Mouse (Mus musculus) thymus, postnatal 0 days (tissue): Measurements from ENCODE around the gene Cldn6. TPM values are rescaled to one million over a fixed set of nuclear protein-coding genes. Genes with fewer than 3 reads are reported as not detected.

ENCODE experiments used
- DNase-seq: peaks from one replicate; pipeline ENCODE4 v3.0.0-alpha.2; 2015; ENCODE audit warnings: low spot score
- polyA plus RNA-seq: library from polyadenylated mRNA; unstranded; fragments of >200 nt; fragmentation: Nextera tagmentation; extraction: Ambion mirVana; gene quantifications from 2 replicates; pipeline ENCODE4 v1.2.1, GENCODE M21; 2015

The Cldn6 gene
- polyA plus RNA-seq, 1 experiment from 2014 or later = 0.39 TPM

DNA sequence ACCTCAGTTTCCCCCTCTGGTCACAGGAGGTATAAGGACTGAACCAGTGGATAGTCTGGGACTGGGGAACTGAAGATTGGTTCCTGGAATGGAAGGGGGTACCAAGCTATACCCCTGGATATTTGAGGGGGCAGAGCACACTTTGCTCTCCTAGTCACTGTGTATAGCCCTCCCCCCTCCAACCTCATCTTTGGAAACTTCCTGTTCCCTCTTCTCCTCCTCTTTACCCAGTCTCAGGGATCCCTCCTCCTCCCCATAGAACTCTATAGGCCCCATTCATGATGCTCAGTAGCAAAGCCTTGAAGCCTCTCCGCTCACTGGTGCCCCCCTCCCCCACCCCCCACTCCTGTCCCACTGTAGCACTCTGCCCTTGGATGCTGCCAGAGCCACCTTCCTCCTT is 40.4 kb downstream of the Cldn6 start:
- no peak for DNase-seq

DNA sequence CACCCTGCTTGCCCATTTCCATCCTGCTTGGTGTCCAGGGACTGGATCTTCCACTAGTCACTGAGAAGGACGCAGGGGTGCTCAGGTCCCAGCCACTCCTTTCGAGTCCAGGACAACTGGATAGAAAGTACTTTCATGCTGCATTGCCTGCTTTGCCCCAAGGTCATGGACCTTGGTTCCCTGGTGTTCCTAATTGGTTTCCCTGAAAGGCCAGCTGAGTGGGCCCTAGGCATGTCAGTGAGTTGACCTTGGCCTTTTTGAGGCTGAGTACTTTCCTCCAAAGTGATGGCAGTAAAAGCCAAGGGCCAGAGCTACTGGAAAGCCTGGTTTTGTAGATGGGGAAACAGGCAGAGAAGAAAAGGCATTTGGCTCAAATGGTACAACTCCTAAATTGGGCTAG is 42.8 kb downstream of the Cldn6 start:
- no peak for DNase-seq

DNA sequence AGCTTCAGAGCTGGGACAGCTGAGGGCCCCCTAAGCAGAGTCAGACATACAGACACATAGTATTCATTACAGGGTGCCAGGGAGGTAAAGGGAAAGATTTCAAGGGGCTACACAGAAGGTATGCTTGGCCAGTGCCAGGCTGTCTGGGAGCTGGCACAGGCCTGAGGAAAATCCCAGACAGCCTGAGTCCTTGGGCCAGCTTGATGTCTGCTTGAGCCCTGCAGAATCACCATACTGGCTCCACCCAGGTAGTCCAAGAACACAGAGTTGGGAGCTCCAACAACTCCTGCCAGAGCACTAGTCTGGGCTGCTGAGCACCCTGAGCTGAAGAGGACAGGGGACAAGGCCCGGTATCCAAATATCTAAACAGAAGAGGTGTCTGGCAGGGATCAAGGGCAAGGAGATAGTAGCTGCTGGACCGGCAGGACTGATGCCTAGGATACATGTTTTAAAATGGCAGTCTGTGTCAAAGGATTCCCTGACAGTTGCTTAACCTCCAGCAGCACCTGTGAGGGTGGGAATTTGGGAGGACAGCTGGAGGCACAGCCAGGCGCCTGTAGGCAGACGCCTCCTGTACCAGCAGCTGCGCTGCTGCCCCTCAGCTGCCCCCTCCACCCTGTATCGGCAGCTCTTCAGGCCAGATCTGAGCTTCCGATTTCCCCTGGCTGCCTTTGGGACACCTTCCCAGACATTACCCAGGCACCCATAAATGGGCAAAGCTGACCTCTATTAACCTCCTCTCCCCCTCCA is 43.5 kb downstream of the Cldn6 start, which contains the start of gene 1520401A03Rik:
Gene 1520401A03Rik (minus strand): TSS at position 408 of the 750 bp plus-strand sequence.
- no peak for DNase-seq

DNA sequence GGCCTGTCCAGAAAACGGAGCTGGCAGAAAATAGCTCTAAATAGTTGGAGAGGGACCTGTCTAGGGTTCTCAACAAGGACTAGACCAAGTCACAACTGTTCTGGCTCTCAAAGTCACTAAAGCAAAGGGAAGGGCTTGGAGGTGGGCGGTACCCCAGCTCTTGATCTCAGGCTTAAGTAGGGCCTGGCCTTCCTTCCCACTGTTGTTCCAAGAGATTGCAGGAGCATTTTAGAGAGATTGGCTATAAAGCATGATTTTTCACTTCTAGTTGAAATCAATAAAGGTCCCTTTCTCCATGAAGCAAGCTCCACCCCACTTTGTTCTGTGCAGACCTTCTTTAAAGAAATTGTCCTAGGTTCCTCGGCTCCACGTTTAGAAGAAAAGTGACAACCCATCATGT is 46.4 kb downstream of the Cldn6 start:
- DNase-seq = no peak

DNA sequence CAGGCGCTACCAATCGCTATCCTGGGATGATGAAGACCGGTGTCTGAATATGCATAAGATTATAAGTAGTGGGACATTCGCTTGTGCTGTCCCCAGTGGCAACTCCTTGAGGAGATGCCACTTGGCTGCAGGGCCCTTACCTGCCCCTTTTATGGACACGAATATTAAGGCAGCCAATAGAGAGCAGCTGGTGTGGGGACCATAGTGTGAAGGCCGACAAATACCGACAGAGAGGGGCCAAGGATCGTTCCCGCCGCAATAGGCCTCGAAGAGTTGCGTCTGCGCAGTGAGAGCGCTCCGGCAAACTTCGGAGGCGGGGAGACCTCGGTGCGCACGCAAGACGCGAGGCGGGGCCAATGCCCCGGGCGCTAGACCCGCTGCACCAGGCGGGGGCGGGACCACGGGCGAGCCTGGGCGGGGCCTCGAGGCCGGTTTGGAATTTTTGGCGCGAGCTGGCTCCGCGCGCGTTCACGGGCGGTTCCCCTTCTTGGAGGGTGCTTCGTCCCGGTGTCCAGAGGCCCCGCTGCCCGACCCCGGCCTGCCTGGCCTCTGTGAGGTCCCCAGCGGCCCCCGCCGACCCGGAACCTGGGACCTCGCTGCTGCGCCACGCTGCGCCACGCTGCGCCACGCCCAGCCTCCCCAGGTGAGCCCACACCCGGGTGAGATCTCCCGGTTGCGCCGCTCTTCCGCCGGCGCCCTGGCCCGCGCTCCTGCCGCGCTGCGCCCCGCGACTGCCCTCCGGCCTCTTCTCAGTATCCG is 47.1 kb downstream of the Cldn6 start, which contains the start of gene Pkmyt1:
Gene Pkmyt1 (plus strand): TSS at position 338 of the 759 bp plus-strand sequence.
- DNase-seq = peak; percentile 96

DNA sequence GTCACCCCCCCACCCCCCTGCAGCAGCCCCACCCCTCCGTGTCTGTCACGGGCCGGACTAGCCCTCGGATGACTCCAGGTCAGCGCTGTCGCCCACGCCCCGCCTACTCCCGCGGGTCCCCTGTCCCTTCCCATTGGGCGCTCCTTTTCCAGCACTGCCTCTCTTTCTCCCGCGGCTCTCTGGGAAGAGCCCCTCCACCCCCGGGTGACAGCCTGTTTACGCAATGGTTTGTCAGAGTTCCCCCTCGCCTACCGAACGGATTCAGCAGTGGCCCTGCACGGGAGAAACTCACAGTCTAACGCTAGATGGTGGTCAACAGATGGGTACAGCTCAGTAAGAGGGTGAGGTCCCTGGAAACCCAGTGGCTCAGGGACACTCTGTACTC is 47.7 kb downstream of the Cldn6 start:
- no peak for DNase-seq

DNA sequence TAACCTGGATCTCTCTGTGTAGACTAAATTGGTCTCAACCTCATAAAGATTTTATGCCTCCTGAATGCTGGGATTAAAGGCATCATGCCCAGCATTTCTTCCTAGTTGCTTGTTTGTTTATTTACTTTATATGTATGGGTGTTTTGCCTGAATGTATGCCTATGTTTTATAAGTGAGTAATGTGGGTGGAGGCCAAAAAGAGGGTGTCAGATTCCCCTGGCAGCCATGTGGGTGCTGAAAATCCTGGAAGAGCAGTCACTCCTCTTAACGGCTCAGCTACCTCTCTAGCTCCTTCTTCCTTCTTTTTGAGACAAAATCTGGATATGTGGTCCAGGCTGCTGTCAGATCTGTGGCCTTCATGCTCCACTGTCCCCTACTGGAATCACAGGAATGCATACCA is 51.4 kb downstream of the Cldn6 start:
- no peak for DNase-seq

Other genes starting within 250 kb of the Cldn6 start
- not detected in 2 replicates for gene Vmn2r117, start 199.6 kb upstream of the Cldn6 start, polyA plus RNA-seq
- 14.6 and 14.9 TPM in 2 replicates for gene Zfp213, start 115.0 kb upstream of the Cldn6 start, polyA plus RNA-seq
- gene Zfp13, start 79.8 kb upstream of the Cldn6 start, polyA plus RNA-seq = 1.5 and 1.7 TPM in 2 replicates
- gene Zscan10, start 78.4 kb upstream of the Cldn6 start, polyA plus RNA-seq = 0.05 and 0.08 TPM in 2 replicates
- 0.59 and 1.1 TPM in 2 replicates for gene Mmp25, start 34.0 kb upstream of the Cldn6 start, polyA plus RNA-seq
- 0.58 and 0.99 TPM in 2 replicates for gene Bicdl2, start 18.7 kb upstream of the Cldn6 start, polyA plus RNA-seq
- 62.0 and 70.7 TPM in 2 replicates for gene Hcfc1r1, start 5.7 kb upstream of the Cldn6 start, polyA plus RNA-seq
- gene Thoc6, start 5.4 kb upstream of the Cldn6 start, polyA plus RNA-seq = 47.3 and 50.7 TPM in 2 replicates
- 6.0 and 9.4 TPM in 2 replicates for gene Tnfrsf12a, start 1.8 kb upstream of the Cldn6 start, polyA plus RNA-seq
- gene Cldn9, start 4.8 kb downstream of the Cldn6 start, polyA plus RNA-seq = 0.57 and 1.3 TPM in 2 replicates
- gene 1520401A03Rik, start 43.5 kb downstream of the Cldn6 start, polyA plus RNA-seq = 0.26 and 0.77 TPM in 2 replicates
- gene Pkmyt1, start 47.1 kb downstream of the Cldn6 start, polyA plus RNA-seq = 35.9 and 40.1 TPM in 2 replicates
- gene Paqr4, start 61.6 kb downstream of the Cldn6 start, polyA plus RNA-seq = 6.1 and 7.6 TPM in 2 replicates
- gene Kremen2, start 66.6 kb downstream of the Cldn6 start, polyA plus RNA-seq = 7.2 and 7.3 TPM in 2 replicates
- gene Flywch1, start 92.4 kb downstream of the Cldn6 start, polyA plus RNA-seq = 37.7 and 41.0 TPM in 2 replicates
- 13.4 and 14.6 TPM in 2 replicates for gene Flywch2, start 106.8 kb downstream of the Cldn6 start, polyA plus RNA-seq
- gene Srrm2, start 111.3 kb downstream of the Cldn6 start, polyA plus RNA-seq = 318 and 508 TPM in 2 replicates
- 1,085 and 1,139 TPM in 2 replicates for gene Elob, start 149.9 kb downstream of the Cldn6 start, polyA plus RNA-seq
- gene Prss33, start 156.8 kb downstream of the Cldn6 start, polyA plus RNA-seq = 0.40 and 0.48 TPM in 2 replicates
- gene Prss32, start 164.6 kb downstream of the Cldn6 start, polyA plus RNA-seq = 0.12 and 0.14 TPM in 2 replicates
- 0.28 and 0.42 TPM in 2 replicates for gene Prss41, start 164.9 kb downstream of the Cldn6 start, polyA plus RNA-seq
- gene Prss21, start 188.8 kb downstream of the Cldn6 start, polyA plus RNA-seq = not detected in 2 replicates
- gene Dcpp1, start 201.6 kb downstream of the Cldn6 start, polyA plus RNA-seq = 3.0 TPM in 2 replicates
- gene Dcpp2, start 201.6 kb downstream of the Cldn6 start, polyA plus RNA-seq = 0.65 and 1.1 TPM in 2 replicates
- 1.9 and 3.2 TPM in 2 replicates for gene Dcpp3, start 238.2 kb downstream of the Cldn6 start, polyA plus RNA-seq